Mouse (Mus musculus): ENCODE results near the gene Ace.

GRCm38 (mm10) chr11:105969516-105969915, 1.8 kb downstream of the Ace start:
- no peak for TF ChIP-seq ZC3H11A (IDR thresholded peaks at IDR 0.05; ENCODE audit: borderline replicate concordance, low read depth, low read length)
- no peak for TF ChIP-seq CHD2 (IDR thresholded peaks at IDR 0.05; ENCODE audit: low read depth, low read length)
